Mouse (Mus musculus) thymus, adult 2 months (tissue): ENCODE results near the gene Spata13.

Experiments used
- CTCF ChIP-seq: fragments of 200-500 bp; IDR thresholded peaks from 2 replicates; pipeline ENCODE4 v1.5.1; 2012; ENCODE audit warnings: mild to moderate bottlenecking, control low read depth, low read length, moderate library complexity, borderline replicate concordance; ENCODE audit not compliant: control insufficient read depth, poor library complexity, insufficient read depth; ENCODE audit errors: extremely low read depth
- POLR2A ChIP-seq: fragments of 200-500 bp; IDR thresholded peaks from 2 replicates; pipeline ENCODE4 v1.6.1; 2012; ENCODE audit warnings: mild to moderate bottlenecking, low read length, control low read depth, moderate library complexity; ENCODE audit not compliant: control insufficient read depth, poor library complexity, insufficient read depth; ENCODE audit errors: extremely low read depth

DNA sequence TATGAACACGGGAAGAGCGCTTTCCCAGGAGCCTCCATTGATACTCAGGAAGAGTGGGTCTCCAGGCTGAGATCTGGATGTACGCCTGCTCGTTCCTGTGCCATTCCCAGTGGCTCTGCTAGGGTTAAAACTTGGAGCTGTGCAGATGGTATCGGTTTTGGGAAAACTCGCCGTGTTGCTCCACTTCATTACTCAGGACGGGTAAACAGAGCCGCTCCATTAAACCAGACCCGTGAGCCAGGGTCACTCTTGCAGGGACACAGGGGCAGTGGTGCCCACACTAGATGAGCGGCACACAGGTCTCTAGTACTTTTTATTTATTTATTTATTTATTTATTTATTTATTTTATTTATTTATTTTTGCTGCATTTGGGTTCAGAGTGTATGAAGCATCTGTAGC is 20.9 kb downstream of the Spata13 start:
- no peak for TF ChIP-seq CTCF
- no peak for TF ChIP-seq POLR2A
